Mouse (Mus musculus) heart, adult 9 months (tissue): ENCODE measurements around the gene Rpa1.
"Not testable (repeated sequence)": the region's sequence is repeated elsewhere in the genome, so short reads cannot be mapped to it uniquely, and the experiment has no call there.

ENCODE experiments used
- DNase-seq, 2 experiments: peaks; one replicate each; pipeline ENCODE4 v3.0.0; 2022; ENCODE audit warnings: low spot score in 2 of 2

Rpa1 gene

DNA sequence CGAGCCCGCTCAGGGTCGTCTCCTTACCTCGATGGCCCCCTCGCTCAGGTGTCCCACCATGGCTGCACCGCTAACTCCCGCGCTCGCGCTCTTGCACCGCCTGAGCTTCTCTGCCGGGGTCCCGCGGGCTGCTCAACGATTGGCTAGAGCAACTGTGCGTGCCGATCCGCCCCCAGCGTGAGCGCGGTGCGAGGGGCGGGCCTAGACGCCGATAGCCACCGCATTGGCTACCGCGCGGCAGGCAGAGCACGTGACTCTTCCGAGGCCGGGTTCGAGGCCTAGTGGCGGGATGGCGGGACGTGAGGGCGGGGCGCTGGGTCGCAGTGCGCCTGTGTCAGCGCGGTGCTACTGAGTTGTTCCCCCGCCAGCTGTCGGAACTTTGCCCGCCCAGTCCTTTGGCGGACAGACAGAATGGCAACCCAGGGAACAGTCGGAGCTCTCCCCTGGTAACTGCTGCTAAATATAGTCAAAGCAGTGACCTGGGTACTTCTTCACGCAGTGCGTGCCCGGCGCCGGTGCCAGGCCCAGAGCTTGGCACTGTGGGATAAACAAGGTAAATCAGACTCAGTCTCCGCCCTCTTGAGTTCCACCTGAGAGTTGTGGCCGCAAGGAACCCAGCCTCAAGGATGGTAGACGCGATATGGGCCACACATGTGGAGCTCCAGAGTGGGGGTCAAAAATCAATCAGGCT lies at the start of gene Rpa1, which contains the start of gene Smyd4:
Rpa1 (minus strand) TSS at position 126 of the 691 bp plus-strand sequence.
Smyd4 (plus strand) TSS at position 235 of the 691 bp plus-strand sequence.
- peak; percentile 95 for DNase-seq

DNA sequence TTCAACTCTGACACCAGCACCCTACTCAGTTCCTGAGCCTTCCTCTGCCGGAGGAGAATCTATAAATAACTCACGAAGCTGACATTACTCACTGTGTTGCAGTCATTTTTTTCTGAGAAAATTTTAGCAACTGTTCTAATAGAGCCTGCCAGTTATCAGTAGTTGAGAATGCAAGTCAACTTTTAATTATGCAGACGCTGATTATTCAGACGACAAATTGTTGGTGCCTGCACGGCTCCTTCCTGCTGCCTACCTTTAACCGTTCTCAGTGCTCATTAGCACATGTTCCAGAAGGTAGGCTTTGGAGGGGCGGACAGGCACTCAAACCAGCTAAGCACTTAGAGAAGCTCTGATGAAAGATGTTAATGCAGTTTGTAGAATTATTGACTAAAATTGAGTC lies 49.3 kb upstream of the Rpa1 start:
- DNase-seq: no peak

DNA sequence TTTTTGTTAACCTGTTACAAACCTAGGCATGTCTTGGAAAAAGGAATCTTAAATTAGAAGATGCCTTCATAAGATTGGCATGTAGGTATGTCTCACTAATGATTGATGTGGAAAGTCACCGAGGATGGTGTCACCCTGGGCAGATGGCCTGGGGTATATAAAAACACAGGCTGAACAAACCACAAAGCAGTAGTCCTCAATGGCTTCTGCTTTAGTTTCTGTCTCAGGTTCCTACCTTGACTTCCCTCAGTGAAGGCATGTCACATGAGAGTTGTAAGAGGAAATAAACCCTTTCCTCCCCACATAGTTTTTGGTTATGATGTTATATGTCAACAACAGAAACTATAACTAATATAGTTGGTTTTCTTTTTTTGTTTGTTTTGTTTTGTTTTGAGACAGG lies 47.5 kb upstream of the Rpa1 start:
- DNase-seq: no peak

DNA sequence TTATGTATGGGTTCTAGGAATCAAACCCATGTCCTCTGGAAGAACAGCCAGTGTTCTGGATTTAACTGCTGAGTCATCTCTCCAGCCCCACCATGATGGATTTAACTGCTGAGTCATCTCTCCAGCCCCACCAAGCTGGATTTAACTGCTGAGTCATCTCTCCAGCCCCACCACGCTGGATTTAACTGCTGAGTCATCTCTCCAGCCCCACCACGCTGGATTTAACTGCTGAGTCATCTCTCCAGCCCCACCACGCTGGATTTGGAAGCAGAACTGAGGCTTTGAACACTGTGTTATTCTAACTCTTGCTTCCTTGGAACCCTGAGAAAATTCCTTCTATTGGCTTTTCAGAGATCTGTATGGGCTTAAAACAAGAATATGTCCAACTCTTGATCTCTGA lies 35.4 kb upstream of the Rpa1 start:
- not testable (repeated sequence) for DNase-seq

DNA sequence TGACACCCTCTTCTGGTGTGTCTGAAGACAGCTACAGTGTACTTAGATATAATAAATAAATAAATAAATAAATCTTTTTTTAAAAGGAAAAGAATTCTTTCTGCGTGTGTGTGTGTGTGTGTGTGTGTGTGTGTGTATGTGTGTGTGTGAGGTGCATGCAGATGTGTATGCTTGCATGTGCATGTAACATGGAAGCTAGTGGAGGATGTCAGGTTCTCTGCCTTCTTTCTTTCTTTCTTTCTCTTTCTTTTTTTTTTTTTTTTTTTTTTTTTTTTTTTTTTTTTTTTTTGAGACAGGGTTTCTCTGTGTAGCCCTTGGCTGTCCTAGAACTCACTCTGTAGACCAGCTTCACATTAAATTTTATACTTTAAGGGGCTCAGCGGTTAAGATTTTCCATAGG lies 30.7 kb upstream of the Rpa1 start:
- not testable (repeated sequence) for DNase-seq

DNA sequence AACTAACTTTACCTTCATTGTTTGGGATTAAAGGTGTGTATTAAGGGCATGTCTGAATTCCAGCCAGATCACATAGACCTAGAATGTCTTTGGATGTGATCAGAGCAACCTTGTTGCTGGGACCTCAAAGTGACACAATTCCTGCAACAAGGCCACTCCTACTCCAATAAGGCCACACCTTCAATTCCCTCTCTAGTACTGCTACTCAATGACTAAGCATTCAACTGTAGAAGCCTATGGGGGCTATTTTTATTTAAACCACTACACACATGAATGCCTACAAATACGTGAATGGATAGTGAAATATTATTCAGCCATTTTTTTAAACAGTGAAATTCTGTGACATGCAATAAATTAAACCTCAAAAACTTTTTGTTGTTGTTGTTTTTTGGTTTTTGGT lies 29.0 kb upstream of the Rpa1 start:
- DNase-seq: no peak

DNA sequence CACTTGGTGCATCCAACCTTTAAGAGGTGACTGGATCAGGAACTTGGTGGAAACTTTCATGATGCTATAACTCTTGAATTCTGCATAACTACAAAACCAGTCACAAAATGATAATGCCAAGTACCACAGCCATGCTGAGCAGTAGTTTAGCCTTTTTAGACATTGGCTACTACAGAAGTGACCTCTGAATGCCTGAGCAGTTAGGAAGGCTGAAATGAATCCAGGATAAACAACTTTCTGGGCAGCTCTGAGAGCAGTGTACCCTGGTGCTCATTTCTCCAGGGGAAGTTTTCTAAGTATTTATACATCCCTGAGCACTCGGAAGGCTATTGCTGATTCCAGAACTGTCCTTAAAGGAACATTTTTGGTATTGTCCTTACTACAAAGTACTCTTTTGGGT lies 7.4 kb upstream of the Rpa1 start:
- no peak for DNase-seq

DNA sequence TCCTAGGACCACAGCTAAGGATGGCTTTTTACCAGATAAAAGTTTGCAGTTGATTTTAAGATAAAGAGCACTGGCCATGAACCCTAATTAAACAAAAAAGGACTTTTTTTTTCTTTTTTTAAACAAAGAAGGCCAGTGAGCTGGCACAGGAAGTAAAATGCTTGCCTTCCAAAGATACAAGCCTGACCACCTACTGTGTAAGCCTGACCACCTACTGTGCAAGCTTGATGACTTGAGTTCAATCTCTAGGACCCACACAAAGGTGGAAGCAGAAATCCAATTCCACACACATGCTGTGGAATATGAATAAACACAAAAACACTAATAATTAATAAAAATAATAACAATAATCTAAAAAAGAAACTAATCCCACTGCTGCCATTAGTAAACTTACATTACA lies 3.1 kb upstream of the Rpa1 start:
- DNase-seq: no peak

DNA sequence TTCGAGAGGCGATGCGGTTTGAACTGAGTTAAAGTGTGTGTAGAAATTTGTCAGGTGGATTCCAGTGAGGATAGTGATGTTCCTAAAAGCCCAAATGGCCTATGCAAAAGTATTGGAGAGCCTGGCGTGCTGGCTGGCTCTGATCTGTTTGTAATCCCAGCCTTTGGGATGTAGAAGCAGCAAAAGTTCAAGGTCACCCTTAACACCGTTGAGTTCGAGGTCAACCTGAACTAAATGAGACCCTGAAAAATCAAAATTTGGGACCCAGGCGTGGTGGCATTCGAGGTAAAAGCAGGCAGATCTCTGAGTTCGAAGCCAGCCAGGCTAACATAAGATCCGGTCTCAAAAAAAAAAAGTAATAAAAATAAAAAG lies 752 bp upstream of the Rpa1 start:
- no peak for DNase-seq

DNA sequence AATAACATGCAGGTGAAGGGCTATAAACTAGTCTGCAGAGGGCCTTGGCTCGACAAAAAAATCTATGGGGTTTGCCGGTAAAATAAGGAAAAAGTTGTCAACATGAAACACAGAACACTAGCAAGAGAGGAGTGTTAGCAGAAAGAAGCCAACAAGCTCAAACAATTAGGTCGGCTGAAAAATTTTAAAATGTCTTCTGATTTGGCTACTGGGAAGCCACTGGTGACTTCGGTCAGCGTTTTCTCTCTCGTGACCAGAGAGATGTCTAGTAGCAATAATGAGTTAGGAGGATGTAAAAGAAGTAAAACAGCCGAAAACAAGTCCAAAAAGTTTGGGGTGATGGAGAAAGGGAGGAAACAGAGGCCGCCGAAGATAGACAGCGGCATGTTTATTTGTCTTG lies 528 bp downstream of the Rpa1 start:
- no peak for DNase-seq

DNA sequence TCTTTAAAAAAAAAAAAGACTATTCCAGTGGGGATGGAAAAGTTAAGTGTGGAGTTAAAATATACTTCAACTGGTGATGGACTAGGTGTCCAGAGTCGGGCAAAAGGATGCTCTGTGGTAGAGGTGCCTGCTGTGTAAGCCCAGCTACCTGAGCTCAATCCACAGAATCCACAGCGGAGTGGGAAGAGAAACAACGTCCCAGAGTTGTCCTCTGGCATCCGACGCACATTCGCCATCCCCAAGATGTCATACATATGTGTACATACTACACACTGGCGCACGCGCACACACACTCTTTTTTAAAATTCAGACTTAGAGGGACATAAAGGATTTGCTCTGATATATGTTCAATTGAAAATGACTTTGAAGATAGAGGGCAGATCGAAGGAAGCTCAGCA lies 937 bp downstream of the Rpa1 start:
- DNase-seq: no peak

DNA sequence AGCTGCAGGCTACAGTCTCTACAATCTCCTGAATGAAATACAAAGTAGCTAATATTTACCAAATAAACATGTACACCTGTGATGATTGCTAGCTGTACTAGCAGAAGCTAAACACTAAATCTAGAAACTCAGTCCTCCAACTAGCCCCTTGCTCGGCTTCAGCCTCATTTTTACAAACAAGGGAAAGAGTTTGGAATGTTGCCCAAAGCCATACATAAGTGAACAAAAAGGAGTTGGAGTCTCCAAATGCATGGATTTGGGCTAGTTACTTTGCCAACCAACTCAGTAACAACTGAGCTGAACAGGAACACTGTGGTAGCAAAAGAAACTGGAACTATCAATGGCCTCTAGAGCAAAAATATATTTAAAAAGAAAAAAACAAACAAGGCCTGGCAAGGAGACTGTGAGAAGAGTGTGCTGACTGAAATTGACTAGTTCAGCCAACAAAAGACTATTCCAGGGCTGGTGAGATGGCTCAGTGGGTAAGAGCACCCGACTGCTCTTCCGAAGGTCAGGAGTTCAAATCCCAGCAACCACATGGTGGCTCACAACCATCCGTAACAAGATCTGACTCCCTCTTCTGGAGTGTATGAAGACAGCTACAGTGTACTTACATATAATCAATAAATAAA lies 1.5 kb downstream of the Rpa1 start:
- no peak for DNase-seq

DNA sequence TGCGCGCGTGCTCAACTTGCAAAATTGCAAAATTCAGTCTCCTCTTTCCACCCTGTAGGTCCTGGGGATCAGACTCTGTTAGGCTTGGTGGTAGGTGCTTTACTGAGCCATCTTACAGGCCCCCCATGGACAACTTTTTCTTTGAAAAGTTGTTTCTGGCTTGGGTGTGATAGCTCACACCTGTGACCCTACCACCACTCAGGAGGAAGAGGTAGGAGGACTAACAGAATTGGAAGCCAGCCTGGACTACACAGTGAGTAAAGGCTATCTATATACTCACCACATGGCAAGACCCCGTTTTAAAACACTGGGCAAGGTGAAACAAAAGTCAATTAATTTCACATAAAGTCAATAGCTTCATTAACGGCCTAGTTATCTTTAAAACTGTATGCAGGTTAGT lies 3.4 kb downstream of the Rpa1 start:
- no peak for DNase-seq

DNA sequence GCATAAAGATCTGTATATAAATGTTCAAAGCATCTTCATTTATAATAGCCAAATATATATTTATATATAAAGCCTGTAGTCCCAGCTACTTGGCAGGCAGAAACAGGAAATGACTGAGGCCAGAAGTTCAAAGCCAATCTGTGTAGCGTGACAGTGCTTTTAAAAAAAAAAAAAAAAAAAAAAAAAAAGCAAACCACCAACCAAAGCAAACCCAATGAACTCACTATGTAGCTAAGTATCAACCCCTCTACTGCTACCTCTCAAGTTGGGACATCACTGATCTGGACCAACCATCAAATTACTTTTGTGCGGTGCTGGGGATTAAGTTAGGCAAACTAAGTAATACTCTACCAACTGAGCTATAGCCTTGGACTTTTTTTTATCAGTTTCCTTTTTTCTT lies 4.0 kb downstream of the Rpa1 start:
- no peak for DNase-seq

DNA sequence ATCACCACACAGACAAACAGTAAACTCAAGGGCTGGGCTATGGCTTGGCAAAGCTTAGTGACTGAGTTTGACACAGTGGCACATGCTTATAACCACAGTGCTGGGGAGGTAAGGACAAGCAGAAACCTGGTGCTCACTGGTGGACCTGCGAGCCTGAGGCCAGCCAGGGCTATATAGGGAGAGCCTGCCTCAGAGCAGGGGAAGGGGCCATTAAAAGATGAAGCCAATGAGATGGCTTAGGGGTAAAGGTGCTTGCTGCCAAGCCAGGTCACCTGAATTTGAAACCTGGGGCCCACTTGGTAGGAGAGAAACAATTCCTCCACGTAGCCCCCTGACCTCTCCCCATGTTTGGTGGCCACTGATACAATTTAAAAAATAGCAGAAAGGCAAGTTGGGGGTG lies 5.0 kb downstream of the Rpa1 start:
- no peak for DNase-seq

DNA sequence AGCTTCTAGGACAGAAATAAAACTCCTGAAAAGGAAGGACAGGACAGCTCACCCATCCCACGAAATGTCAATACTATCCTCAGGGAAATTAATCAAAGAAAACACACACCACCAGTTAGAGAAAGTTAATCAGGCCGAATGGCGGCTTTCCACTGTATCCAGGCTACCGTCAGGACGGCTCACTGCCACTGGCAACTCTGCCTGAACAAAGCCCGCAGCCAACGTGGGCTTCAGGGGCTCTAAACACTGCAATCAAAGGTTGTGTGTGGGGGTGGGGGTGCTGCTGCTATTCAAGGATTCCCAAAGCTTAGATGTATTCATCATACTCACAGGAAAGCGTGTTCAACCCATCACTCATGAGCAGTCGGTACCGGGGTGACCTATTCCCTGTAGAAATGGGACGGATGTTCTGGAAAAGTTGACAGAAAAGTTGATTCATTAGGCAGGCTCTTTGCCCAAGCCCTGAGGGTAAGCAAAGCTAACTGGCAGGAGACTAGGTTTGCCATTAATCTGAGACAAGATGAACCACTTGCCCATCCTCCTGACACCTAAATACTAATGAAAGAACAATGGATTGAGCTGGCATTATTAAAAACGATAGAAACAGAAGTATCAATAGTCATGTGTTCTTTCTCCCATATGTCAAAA lies 7.3 kb downstream of the Rpa1 start:
- DNase-seq: no peak

DNA sequence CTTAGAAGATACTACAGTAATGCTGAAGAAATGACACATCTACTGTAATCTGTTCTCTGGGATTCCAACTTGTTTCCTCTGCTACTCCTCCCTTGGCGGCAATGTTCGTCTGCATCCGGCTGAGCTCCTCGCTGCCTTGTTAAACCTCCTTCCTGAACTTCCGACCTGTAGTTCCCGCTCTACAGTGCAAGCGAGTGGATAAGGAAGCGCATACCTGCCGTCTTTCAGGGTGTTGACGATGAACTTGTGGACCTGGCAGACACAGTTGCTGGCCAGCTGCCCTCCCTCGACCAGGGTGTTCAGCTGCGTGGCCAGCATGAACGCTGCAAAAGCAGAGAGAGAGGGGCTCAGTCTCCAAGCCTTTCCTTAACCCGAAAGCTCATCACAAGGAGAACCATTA lies 8.0 kb downstream of the Rpa1 start:
- DNase-seq: no peak

DNA sequence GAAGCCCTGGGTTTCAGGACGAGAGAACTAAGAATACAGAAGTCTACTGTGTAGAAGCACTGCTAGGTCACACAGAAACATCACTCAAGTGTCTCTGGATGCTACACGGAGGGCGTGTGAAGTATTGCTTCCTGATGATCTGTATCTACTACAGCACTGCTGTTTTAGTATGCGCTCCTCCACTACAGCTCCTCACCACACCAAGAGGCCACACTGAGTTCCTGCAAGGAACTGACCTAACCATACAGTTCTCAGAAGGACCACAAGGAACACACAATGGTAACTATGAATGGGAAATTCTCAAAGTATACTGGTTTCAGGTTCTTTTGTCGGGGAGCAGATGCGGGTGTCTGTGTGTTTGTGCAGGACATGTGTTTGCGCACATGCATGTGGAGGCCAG lies 10.9 kb downstream of the Rpa1 start:
- no peak for DNase-seq

DNA sequence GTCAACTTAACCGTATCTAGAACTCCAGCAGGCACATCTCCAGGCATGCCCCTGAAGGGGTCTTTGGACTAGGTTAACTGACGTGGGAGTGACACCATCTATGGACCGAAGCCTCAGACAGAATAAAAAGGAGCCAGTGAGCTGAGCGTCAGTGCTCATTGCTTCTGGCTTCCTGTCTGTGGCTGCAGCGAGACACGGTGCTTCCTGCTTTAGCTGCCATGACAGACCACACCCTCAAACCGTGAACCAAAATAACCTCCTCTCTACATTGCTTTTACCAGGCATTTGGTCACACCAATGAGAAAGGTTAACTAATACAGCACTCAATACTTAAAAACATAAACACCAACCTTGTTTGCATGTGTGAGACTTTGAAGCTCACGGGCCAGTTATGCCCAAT lies 11.4 kb downstream of the Rpa1 start:
- DNase-seq: no peak

DNA sequence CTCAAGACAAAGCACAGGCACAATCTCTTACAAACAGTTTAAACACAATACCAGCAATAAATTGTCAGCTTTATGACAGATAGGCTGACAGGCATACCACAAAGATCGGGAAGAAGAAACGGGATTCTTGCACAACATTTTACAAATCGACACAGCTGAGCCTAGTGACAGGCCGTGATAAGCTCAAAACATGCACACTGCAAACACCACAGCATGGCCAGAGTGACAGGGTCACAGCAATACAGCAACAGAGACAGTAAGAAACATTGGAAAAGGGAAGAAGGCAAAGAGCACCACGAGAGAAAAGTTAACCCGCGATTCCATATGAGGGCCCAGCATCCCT lies 22.2 kb downstream of the Rpa1 start:
- no peak for DNase-seq

DNA sequence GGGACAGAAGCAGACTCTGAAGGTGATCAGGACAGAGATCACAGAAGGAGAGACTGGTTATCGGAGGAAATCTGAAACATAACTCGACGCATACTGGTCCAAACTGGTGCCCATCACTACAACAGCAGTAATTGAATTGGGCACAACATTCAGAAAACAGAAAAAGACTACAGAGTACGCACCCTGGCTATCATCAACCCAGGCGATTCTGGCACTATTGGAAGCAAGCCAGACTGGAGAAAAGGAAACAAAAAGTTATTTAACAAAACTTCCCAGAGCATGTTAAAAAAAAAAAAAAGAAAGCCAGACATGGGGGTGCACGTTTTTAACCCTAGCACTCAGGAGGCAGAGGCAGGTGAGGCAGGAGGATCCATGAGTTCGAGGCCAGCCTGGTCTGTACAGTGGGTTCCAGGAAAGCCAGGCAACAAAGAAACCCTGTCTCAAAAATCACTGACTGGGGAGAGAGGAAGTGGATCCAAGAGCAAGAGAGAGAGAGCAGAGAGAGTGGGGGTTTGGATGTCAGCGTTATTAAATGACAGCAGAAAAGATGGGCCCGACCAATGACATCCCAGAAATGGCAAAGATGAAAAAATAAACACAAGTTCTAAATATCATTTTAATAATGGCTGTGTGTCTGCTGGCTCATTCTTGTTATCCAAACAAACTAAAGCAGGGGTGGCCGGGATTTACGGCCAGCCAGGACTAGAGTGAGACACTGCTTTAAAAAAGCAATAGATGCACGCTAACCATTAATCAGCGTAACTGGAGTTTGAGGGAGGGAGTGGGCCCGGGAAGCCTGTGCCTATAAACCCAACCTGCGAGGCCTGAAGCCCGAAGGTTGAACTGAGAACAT lies 22.8 kb downstream of the Rpa1 start:
- DNase-seq: no peak

DNA sequence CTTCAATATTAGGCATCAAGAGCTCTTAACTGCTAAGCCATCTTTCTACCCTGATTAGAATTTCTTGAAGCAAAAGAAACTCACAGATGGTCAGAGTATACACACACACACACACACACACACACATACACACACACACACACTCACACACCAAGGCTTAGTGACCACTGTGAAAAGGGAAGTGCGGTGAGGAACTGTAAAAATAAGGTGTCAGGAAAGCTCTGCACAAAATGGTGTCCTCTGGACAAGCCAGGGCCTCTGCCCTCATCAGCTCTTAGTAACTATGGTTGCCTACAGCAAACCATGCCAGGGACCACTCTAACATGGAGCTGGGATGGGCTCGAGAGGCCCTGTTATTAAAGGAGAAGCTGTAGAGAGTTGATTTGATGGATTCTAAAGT lies 23.7 kb downstream of the Rpa1 start:
- no peak for DNase-seq

DNA sequence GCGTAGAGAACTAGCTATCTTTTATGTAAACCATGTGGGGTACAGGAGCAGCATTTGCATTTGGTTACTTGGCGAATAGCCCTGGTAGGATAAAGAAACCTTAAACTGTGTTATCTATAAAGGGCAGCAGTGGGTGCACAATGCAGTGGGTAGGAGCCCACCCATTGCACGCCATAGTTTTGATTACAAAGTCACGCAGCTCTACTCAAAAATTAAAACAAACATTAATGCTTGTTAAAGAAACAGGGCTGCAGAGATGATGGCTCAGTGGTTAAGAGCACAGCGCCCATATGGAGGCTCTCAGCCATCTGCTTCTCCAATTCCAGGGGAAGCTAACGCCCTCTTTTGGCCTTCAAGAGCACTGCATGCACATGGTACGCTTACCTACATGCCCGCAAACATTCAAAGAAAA lies 24.8 kb downstream of the Rpa1 start:
- no peak for DNase-seq
